Mouse (Mus musculus) myocyte (in vitro differentiated cells): ENCODE results near the gene Dtx4. TPM values are rescaled to one million over a fixed set of nuclear protein-coding genes. Genes with fewer than 3 reads are reported as not detected.
A peak's percentile ranks its signal among the peaks of the same experiment; 100 is the strongest.
"Not testable (repeated sequence)": the region's sequence is repeated elsewhere in the genome, so short reads cannot be mapped to it uniquely, and the experiment has no call there.

Source experiments
- H3K27me3 ChIP-seq: one replicate; pipeline ENCODE4 v1.6.1; 2011; ENCODE audit not compliant: control insufficient read depth, insufficient read depth, insufficient read length
- H3K36me3 ChIP-seq: one replicate; pipeline ENCODE4 v1.6.1; 2011; ENCODE audit not compliant: control insufficient read depth, insufficient read depth
- H3K4me2 ChIP-seq: one replicate; pipeline ENCODE4 v1.6.1; 2011; ENCODE audit warnings: low read depth, control low read depth
- H3K4me3 ChIP-seq: one replicate; pipeline ENCODE4 v1.5.1; 2011; ENCODE audit warnings: mild to moderate bottlenecking, control low read depth, moderate library complexity
- H3K79me2 ChIP-seq: one replicate; pipeline ENCODE4 v1.6.1; 2011; ENCODE audit not compliant: control insufficient read depth, insufficient read depth
- H3ac ChIP-seq: one replicate; pipeline ENCODE4 v1.6.1; 2011; ENCODE audit not compliant: control insufficient read depth, insufficient read length
- CEBPB ChIP-seq: IDR thresholded peaks from 2 replicates; pipeline ENCODE4 v1.6.1; 2011; ENCODE audit warnings: mild to moderate bottlenecking, moderate library complexity; ENCODE audit not compliant: poor library complexity, insufficient read depth, severe bottlenecking
- E2F4 ChIP-seq: IDR thresholded peaks from one replicate; pipeline ENCODE4 v1.6.1; 2011; ENCODE audit warnings: mild to moderate bottlenecking, control low read depth, moderate library complexity; ENCODE audit not compliant: insufficient read depth
- MAX ChIP-seq: IDR thresholded peaks from one replicate; pipeline ENCODE4 v1.6.1; 2011; ENCODE audit warnings: low read depth, mild to moderate bottlenecking, control low read depth
- MYOD1 ChIP-seq, 3 experiments: IDR thresholded peaks; one replicate each; pipeline ENCODE4 v1.6.1; 2011; ENCODE audit warnings: control low read depth in 2 of 3, low read depth in 2 of 3, mild to moderate bottlenecking in 2 of 3, moderate library complexity in 1 of 3; ENCODE audit not compliant: insufficient read length in 2 of 3, control insufficient read depth in 1 of 3
- MYOG ChIP-seq, 3 experiments: IDR thresholded peaks; one replicate each; pipeline ENCODE4 v1.6.1; 2011; ENCODE audit warnings: control low read depth in 2 of 3, low read depth in 2 of 3, mild to moderate bottlenecking in 2 of 3; ENCODE audit not compliant: insufficient read length in 2 of 3, control insufficient read depth in 1 of 3, insufficient read depth in 1 of 3
- POLR2A ChIP-seq: IDR thresholded peaks from one replicate; pipeline ENCODE4 v1.6.1; 2011; ENCODE audit warnings: low read depth, mild to moderate bottlenecking, control low read depth, moderate library complexity; ENCODE audit not compliant: insufficient read length
- POLR2AphosphoS2 ChIP-seq: IDR thresholded peaks from one replicate; pipeline ENCODE4 v1.6.1; 2011; ENCODE audit warnings: low read depth, control low read depth; ENCODE audit not compliant: insufficient read length
- REST ChIP-seq: IDR thresholded peaks from one replicate; pipeline ENCODE4 v1.6.1; 2011; ENCODE audit warnings: mild to moderate bottlenecking, control low read depth, moderate library complexity; ENCODE audit not compliant: insufficient read depth, insufficient read length
- SRF ChIP-seq: IDR thresholded peaks from one replicate; pipeline ENCODE4 v1.6.1; 2011; ENCODE audit warnings: low read depth; ENCODE audit not compliant: control insufficient read depth, insufficient read length
- TCF12 ChIP-seq: IDR thresholded peaks from one replicate; pipeline ENCODE4 v1.6.1; 2011; ENCODE audit warnings: mild to moderate bottlenecking, control low read depth; ENCODE audit not compliant: poor library complexity, insufficient read depth, severe bottlenecking
- TCF3 ChIP-seq: IDR thresholded peaks from one replicate; pipeline ENCODE4 v1.6.1; 2011; ENCODE audit warnings: low read depth, control low read depth; ENCODE audit not compliant: insufficient read length
- USF1 ChIP-seq: IDR thresholded peaks from one replicate; pipeline ENCODE4 v1.6.1; 2011; ENCODE audit warnings: low read depth, mild to moderate bottlenecking, control low read depth, moderate library complexity
- polyA plus RNA-seq: library from polyadenylated mRNA; unstranded; fragments of >200 nt; fragmentation: generic; extraction: Trizol; gene quantifications from one replicate; pipeline ENCODE4 v1.2.1, GENCODE M21; 2012; ENCODE audit warnings: missing spikeins

Gene Dtx4
- 21.2 TPM for polyA plus RNA-seq

- Histone ChIP-seq H3ac (peak within 1 kb of the TSS; percentile 83), H3K4me2 (peak within 1 kb of the TSS; percentile 98), H3K36me3 (peaks cover 4% of the 10 kb centered on the region), H3K79me2 (peaks cover 26% of the 10 kb centered on the region), H3K4me3 (peak within 1 kb of the TSS; percentile 50), H3K27me3 (no peaks in the 10 kb centered on the region)
- TF ChIP-seq MYOD1 (IDR thresholded peaks at IDR 0.05; ENCODE audit: control insufficient read depth in 1 of 3, insufficient read length in 2 of 3, low read depth in 2 of 3) (peak in 1 of 3 experiments; percentile 70), SRF (peak; percentile 13), E2F4 (no peak), POLR2A (peak; percentile 68), POLR2AphosphoS2 (peak; percentile 76), TCF3 (no peak), CEBPB (0 out of 2 replicates have a peak, but pooled peaks have one; percentile 21), USF1 (no peak), MAX (peak; percentile 19), REST (no peak), MYOG (IDR thresholded peaks at IDR 0.05; ENCODE audit: control insufficient read depth in 1 of 3, insufficient read depth in 1 of 3, insufficient read length in 2 of 3, low read depth in 2 of 3) (peak in 2 of 3 experiments; percentile 26 to 65), TCF12 (no peak)
Observed at GRCm38 (mm10) chr19:12501370-12502347, at the start of gene Dtx4. TSS of gene Dtx4 (minus strand) at chr19:12501454.

- TF ChIP-seq POLR2AphosphoS2 (no peak), SRF (no peak), E2F4 (no peak), REST (no peak), CEBPB (no peak), TCF12 (no peak), MAX (no peak), MYOG (IDR thresholded peaks at IDR 0.05; ENCODE audit: control insufficient read depth in 1 of 3, insufficient read depth in 1 of 3, insufficient read length in 2 of 3, low read depth in 2 of 3) (no peak), USF1 (no peak), POLR2A (no peak), MYOD1 (IDR thresholded peaks at IDR 0.05; ENCODE audit: control insufficient read depth in 1 of 3, insufficient read length in 2 of 3, low read depth in 2 of 3) (no peak), TCF3 (no peak)
- no peak overlapping the region for H3K4me2 ChIP-seq
- no peak overlapping the region for H3ac ChIP-seq
- H3K4me3 ChIP-seq, result no peak overlapping the region
- H3K27me3 ChIP-seq, result no peaks in the 10 kb centered on the region
- H3K79me2 ChIP-seq, result no peaks in the 10 kb centered on the region
- no peaks in the 10 kb centered on the region for H3K36me3 ChIP-seq
Observed at GRCm38 (mm10) chr19:12550005-12550942, 49.0 kb upstream of the Dtx4 start.

- H3ac ChIP-seq, result no peak overlapping the region
- no peak overlapping the region for H3K4me2 ChIP-seq
- H3K27me3 ChIP-seq, result no peaks in the 10 kb centered on the region
- no peaks in the 10 kb centered on the region for H3K36me3 ChIP-seq
- H3K4me3 ChIP-seq, result no peak overlapping the region
- no peaks in the 10 kb centered on the region for H3K79me2 ChIP-seq
- no peak for TF ChIP-seq REST
Observed at GRCm38 (mm10) chr19:12549166-12549565, 47.9 kb upstream of the Dtx4 start.

GRCm38 (mm10) chr19:12545440-12545839 is 44.2 kb upstream of the Dtx4 start, which contains the start of gene Fam111a:
TSS of gene Fam111a (plus strand) at chr19:12545740.
- not testable (repeated sequence) for H3K4me2 ChIP-seq, H3K36me3 ChIP-seq, H3K27me3 ChIP-seq, H3K79me2 ChIP-seq, H3K4me3 ChIP-seq, H3ac ChIP-seq

GRCm38 (mm10) chr19:12541644-12542043 is 40.4 kb upstream of the Dtx4 start:
- no peaks in the 10 kb centered on the region for H3K27me3 ChIP-seq
- H3K36me3 ChIP-seq, result no peaks in the 10 kb centered on the region
- no peak overlapping the region for H3K4me3 ChIP-seq
- TF ChIP-seq E2F4 (no peak), MAX (no peak), USF1 (no peak), TCF3 (no peak), POLR2A (no peak), REST (no peak), MYOD1 (IDR thresholded peaks at IDR 0.05; ENCODE audit: control insufficient read depth in 1 of 3, insufficient read length in 2 of 3, low read depth in 2 of 3) (no peak), POLR2AphosphoS2 (no peak), TCF12 (no peak), CEBPB (no peak), SRF (no peak), MYOG (IDR thresholded peaks at IDR 0.05; ENCODE audit: control insufficient read depth in 1 of 3, insufficient read depth in 1 of 3, insufficient read length in 2 of 3, low read depth in 2 of 3) (no peak)
- H3K79me2 ChIP-seq, result no peaks in the 10 kb centered on the region
- no peak overlapping the region for H3ac ChIP-seq
- H3K4me2 ChIP-seq, result no peak overlapping the region
